Mouse (Mus musculus) lung, postnatal 14 days (tissue): ENCODE data around the gene Clint1.

Experiments used
- DNase-seq: peaks from one replicate; pipeline ENCODE4 v3.0.0; 2021

Gene Clint1

GRCm38 (mm10) chr11:45851516-45852123, at the start of gene Clint1:
Clint1 (plus strand) TSS chr11:45852051.
- peak; percentile 82 for DNase-seq

GRCm38 (mm10) chr11:45804068-45804467, 47.8 kb upstream of the Clint1 start:
- no peak for DNase-seq

GRCm38 (mm10) chr11:45805312-45805772, 46.5 kb upstream of the Clint1 start:
- no peak for DNase-seq

GRCm38 (mm10) chr11:45805810-45806209, 46.0 kb upstream of the Clint1 start:
- no peak for DNase-seq

GRCm38 (mm10) chr11:45806264-45806663, 45.6 kb upstream of the Clint1 start:
- DNase-seq: no peak

- no peak for DNase-seq
Observed at GRCm38 (mm10) chr11:45806809-45807208, 45.0 kb upstream of the Clint1 start.

GRCm38 (mm10) chr11:45807820-45808219, 44.0 kb upstream of the Clint1 start:
- no peak for DNase-seq

GRCm38 (mm10) chr11:45809424-45809823, 42.4 kb upstream of the Clint1 start:
- DNase-seq: no peak

GRCm38 (mm10) chr11:45810056-45810455, 41.8 kb upstream of the Clint1 start:
- no peak for DNase-seq

DNA sequence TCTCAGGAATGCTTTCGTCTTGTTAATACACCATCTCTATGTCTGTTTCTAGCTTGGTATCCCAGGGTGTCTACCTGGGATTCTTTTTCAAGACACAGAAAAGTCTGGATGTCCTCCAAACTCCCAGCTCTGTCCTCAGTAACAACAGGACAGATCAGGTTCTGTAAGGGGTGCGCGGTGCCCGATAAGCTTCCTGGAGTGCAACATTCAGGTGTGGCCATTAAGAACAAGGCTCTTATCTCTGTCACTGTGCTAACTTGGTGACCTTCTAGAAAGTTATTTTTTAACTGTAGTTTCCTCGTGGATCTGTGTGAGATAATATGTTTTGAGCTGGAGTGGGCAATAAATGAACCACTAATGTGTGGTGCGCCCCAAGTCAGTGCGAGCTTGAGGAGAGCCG, 41.0 kb upstream of the Clint1 start:
- no peak for DNase-seq

- no peak for DNase-seq
Observed at GRCm38 (mm10) chr11:45815603-45816002, 36.2 kb upstream of the Clint1 start.

GRCm38 (mm10) chr11:45816712-45817111, 35.1 kb upstream of the Clint1 start:
- no peak for DNase-seq

- DNase-seq: no peak
Observed at GRCm38 (mm10) chr11:45817996-45818395, 33.9 kb upstream of the Clint1 start.

- DNase-seq: no peak
Observed at GRCm38 (mm10) chr11:45820930-45821329, 30.9 kb upstream of the Clint1 start.

- no peak for DNase-seq
Observed at GRCm38 (mm10) chr11:45830112-45830511, 21.7 kb upstream of the Clint1 start.

DNA sequence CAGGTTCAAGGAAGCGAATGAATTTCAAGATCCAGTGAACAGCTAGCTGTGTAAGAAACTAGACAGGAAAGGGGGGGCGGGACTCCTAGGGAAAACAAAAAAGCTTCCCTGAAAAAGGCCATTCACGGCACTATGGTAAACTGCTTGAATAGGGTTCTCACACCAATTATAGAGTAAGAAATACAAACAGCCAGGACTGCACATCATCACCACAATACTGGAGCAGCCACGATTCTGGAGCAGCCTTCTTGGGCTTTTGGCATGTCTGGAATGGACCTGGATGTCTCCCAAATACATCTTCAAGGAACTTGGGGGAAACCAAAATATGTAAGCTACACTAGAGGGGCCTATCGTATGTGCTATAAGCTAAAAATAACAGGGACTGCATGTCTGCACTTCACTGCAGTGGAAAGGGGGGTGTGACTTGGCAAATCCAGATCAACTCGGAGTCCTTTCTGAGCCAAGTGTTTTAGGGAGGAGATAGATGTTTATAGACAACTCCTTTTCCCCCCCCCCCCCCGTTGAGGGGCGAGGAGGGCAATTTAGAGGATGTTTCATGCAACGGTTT, 21.0 kb upstream of the Clint1 start:
- no peak for DNase-seq

- no peak for DNase-seq
Observed at GRCm38 (mm10) chr11:45831476-45832143, 20.2 kb upstream of the Clint1 start.

DNA sequence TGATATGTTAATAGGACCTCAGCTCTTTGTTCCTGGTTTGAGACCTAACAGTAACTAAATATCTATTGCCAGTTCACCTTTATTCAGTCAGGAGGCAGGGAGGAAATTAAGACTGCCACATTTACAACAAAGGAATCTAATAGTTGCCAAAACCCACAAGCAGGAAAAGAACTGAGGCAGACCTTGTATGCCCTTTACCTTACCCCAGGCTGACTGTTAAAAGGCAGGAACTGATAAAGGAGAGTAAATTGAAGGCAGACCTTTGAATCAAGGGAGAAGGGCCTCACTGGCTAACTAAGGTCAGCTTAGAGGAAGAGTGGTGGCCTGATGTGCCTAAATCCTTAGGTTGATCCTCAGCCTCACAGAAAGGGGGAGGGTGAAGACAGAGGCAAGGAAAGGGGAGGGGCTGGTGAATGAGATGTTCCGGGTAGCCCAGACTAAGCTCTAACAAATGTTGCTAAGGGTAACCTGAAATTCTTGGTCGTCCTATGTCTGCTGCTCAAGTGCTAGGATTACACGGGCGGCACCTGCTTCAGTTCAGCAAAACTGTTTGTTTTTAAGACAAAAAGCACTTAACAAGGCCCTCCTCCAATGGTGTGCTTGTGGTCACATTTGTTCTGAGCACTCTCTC, 16.1 kb upstream of the Clint1 start:
- no peak for DNase-seq

DNA sequence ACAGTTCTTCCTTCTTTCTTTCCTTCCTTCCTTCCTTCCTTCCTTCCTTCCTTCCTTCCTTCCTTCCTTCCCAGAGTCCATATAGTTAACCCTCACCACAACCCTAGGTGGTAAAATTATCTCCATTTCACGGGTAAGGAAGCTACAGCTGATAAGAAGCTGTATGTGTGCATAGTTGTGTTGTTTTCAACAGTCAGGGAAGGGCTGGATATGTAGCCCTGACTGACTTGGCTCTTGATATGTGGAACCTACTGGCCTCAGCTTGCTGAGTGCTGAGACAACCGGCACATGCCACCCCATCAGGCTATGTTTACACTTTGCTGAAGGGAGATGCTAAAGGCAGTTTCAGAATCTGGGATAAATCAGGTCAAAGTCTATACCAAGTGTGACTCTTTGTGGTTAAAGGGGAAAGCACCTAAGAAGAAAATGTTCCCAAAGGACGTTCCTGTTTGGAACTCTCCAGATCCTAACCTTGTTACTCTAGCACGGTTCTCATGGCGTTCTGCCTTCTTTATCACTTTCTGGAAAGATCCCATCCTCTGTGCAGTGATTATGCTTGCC, 14.5 kb upstream of the Clint1 start:
- no peak for DNase-seq

DNA sequence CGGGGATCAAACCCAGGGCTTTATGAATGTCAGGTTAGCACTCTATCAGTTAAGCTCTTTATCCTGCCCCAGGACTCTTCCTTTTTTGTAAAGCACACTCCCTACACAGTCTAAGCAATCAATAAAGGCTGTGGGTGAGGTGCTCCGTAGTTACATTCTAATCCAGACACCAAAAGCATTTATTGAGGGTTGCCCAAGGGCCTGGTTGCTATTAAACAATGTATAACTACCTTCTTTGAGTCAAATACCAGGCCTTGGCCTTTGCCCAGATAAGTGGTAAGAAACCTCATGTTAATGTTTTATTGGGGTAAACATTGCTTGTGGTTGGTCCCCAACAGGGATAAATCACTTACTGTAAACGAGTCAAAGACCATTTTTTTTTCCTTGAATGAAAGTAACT, 13.4 kb upstream of the Clint1 start:
- DNase-seq: no peak

DNA sequence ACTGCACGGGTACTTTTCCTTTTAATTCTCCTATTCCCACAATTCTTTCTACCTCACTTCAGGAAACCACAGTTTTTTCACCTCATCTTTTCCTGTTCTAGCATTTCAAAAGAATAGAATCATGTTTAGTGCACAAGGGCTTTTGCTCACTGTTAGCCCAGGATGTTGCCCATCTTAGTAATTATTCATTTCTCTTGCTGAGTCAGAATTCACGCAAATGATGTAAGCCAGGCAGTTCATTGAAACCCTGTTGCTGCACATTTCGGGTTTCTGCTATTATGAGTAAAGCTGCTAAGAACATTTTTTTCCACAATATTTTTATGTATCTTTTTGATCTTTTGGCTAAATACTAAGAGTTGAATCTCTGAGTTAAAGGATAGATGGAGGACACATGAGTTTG, 11.5 kb upstream of the Clint1 start:
- no peak for DNase-seq

- no peak for DNase-seq
Observed at GRCm38 (mm10) chr11:45846008-45846407, 5.8 kb upstream of the Clint1 start.

DNA sequence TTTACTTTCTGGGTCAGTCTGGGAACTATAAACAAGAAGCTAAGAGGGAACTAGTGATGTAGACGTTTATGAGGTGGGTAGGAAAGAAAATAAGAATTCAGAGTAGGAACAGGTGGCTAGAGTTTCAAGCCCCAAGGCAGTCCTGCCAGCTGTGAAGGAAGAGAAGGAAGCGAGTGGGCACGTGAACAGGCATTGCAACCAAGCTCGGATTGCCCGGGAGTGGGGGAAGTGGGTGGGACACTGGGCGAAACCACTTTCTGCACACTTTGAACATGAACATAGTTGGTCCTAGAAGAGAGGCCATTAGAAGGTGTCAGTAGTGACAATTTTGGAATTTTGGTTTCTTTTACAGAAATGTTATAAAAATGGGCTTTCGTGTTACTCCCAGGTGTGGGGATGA, 4.3 kb upstream of the Clint1 start:
- DNase-seq: no peak

GRCm38 (mm10) chr11:45848253-45848652, 3.6 kb upstream of the Clint1 start:
- no peak for DNase-seq
